Mouse (Mus musculus) B cell, adult 2 months (primary cell): ENCODE measurements around the gene Dnase2a.
A peak's percentile ranks its signal among the peaks of the same experiment; 100 is the strongest.

Experiments used
- DNase-seq, 2 experiments: peaks; one replicate each; pipeline ENCODE4 v3.0.0; 2022

Dnase2a gene

DNA sequence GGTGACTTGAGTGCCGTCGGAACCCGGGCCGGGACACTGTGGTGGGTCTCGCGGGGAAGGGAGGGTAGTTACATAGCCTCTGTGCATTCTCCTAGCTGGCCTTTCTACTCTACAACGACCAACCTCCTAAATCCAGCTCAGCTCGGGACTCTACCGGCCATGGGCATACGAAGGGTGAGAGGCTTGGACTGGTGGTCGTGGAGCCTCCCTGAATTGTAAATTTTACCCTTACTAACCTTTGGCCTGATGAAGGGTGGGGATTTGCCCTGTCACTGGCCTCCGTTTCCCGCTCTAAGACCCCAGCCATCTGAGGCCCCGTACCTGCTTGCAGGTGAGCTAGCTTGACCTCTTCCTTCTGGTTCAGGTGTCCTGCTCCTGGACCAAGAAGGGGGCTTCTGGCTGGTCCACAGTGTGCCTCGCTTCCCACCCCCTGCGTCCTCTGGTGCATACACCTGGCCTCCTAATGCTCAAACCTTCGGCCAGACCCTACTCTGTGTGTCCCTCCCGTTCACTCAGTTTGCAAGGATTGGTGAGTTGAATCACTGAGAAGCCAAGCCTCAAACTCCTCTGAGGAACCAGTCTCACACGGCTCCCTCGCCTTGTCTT is 905 bp downstream of the Dnase2a start:
- DNase-seq: no peak

DNA sequence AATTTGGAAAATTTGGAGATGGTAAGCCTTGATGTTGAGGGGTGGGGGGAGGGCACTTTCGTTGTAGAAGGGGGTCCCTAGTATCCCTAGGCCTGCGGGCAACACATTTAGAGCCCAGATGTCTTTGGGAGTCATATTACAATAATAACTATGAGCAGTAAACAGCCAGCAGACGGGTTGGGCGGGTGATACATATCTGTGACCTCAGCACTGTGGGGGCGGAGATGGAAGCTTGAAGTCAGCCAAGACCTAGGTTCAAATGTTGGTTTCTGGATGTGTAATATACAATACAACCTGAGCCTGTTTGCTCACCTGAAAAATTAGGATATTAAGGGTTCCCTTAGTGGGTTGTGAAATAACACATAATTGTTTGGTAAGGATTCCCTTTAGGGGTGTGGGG is 1.6 kb downstream of the Dnase2a start:
- DNase-seq: no peak

DNA sequence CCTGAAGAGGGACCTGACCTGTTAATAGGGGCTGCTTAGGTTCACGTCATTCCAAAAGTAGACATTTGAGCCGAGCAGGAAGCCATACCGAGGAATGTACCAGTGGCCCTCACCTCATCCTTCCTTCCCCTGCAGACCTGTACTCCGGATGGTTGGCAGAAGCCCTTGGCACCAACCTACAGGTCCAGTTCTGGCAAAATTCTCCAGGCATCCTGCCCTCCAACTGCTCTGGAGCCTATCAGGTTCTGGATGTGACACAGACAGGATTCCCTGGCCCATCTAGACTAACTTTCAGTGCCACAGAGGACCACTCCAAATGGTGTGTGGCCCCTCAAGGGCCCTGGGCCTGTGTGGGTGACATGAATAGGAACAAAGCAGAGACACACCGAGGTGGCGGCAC is 2.2 kb downstream of the Dnase2a start:
- no peak for DNase-seq

DNA sequence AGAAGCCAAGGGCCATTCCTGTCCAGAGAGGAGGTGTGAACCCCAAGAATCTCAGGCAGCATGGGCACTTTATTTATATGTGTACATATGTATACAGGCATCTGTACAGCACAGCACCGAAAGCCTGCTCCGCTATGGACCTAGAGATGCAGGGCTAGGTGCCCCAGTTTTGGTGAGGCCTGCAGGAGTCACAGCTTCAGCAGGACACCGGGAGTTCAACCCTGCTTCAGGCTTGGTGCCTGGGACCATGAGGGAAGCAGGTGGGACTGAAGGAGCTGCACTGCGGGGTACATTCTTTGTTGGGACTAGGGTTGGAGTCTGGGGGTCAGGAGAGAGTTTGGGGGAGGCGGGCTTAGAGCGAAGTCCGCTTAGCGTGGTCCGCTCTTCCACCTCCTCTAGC is 3.5 kb downstream of the Dnase2a start:
- DNase-seq: no peak

DNA sequence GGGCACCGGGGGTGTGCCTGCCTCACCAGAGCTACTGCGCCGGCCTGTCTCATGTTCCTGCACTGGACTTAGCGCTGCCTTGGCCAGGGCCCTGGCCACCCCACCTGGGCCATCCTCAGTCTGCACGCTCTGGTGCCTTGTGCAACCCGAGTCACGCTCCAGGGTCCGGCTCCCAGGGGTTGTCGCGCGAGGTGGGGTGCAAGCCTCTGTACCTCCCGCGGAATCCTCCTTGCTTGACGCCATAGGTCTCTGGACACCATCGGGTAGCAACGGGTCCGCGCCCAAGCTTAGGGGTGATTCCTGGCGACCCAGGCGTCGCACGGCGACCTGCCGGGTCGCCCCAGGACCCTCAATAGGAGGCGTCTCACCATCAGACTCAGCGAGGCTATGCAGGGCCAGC is 4.0 kb downstream of the Dnase2a start:
- no peak for DNase-seq

DNA sequence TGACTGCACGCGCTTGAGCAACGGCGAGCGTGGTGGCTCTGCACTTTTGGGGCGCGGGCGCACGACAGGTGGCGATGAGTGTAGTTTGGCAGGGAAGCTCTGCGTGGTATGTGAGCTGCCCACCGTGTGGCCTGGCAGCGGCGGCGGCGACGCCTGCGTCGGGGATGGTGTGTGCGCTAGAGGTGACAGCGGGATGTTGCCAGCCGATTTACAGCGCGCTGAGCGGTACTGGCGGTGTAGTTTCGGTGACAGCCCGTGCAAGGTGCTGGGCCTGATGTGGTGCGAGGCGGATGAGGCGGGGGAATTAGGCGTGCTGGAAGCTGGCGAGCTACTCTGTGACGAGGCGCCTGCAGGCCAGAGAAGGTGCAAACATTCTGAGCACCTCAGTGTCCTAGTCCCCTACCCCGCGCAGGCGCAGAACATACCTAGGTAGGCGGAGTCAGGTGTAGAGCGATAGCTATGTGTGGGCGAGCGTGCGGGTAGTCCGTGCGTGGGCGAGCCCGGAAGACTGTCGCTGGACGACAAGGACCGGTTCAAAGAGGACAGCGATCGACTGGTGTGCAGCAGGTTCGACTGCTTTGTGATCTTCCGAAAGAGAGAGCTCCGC is 4.6 kb downstream of the Dnase2a start:
- peak; percentile 89 for DNase-seq

DNA sequence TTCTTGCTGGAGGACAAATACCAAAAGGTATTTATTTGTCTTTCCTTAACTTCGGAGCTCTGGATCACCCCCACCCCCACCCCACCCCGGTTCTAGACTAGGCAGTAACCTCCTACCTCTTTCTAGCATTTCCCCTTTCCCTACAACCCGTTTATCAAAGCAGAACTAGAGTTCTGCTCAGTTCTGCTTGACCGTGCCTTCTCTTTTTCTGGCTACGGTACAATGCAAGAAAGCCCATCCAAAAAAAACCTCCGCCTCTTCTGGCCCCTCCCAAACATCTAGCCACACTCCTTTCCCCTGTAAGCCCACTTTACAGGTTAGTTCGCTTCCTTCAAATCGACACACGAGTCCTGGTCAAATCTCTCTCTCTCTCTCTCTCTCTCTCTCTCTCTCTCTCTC is 5.1 kb downstream of the Dnase2a start:
- peak in 1 of 2 experiments; percentile 61 for DNase-seq

DNA sequence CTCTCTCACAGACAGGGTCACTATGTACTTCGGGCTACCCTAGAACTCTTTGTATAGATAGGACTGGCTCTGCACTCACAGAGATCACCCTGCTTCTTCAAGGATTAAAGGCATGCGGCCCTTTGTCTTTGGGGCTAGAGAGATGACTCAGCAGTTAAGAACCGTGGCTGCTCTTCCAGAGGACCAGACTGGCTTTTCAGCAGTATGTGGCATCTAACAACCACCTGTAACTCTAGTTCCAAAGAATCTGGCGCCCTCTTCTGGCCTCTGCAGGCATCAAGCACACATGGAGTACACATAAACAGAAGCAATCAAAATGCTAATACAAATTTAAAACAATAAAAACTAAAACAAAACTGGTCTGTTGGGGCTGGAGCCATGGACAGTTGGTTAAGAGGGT is 5.6 kb downstream of the Dnase2a start:
- DNase-seq: peak; percentile 80 to 82

DNA sequence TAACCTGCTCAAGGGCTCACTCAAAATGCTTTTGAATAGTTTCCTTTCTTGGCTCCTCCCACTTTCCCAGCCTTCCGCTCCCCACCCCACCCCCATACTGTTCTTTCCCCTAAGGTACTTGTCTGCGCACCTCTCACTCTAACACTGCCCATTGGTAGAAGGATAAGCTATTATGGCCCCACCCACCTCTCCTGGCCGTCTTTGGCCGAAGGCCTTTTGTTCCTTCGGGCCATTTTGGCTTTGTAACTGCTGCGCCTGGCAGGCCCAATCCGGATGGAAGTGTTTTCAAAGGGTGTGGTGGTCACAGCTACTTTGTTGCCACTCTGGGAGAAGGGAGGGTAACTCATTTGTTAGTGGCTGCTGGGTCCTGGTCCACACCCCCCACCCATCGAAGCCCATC is 6.9 kb downstream of the Dnase2a start:
- no peak for DNase-seq

DNA sequence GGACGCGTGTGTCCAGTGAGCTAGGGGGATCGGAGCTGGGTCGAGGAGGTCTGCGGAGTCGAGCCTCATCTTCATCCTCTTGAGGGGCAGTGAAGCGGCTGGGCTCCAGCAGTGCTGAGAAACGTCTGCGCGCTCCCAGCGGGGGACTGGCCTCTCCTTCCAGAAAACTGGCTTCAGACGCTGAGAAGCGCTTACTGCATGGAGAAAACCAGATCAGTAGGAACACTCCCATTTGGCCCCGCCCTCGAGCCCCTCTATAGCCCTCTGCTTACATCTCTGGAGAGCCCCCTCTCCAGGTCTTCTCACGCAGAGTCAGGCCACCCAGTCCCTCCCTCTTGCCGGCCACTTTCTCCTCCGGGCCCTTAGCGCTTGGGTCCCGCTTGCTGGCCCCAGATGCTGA is 9.4 kb downstream of the Dnase2a start:
- no peak for DNase-seq

DNA sequence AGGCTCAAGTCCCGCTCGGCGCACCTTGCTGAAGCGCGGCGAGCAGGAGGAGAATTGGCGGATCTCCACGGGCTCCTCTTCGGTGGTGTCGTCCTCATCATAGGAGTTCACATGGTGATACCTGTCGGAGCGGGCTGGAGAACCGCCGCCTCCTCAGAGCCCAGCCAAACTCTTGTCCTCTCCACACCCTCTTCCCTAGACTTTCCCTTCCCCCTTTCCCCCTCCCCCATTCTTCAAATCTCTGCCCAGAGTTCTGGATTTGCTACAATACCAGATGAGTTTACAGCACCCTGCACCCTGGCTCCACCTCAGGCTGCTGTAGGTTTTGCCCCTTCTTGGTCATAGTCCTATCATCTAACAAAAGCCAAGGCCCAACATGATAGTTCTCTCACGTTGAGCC is 10.3 kb downstream of the Dnase2a start:
- no peak for DNase-seq

DNA sequence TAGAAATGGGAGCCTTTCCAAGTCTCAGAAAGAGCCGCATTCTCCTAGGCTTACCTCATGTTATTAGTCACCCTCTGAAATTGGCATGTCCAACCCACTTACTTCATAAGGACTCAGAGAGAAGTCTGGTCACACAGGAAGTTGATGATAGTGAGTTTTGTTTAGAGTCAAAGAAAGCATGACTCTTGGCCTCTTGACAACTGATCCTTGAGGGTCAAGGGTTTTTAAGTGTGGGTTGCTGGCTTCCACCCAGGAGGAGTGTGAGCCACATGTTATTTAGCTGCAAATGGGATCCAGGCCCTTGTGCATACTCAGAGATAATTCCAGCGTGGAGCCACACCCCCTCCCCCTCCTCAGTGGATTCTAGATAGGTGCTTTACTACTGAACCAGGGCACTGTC is 13.2 kb downstream of the Dnase2a start:
- no peak for DNase-seq

DNA sequence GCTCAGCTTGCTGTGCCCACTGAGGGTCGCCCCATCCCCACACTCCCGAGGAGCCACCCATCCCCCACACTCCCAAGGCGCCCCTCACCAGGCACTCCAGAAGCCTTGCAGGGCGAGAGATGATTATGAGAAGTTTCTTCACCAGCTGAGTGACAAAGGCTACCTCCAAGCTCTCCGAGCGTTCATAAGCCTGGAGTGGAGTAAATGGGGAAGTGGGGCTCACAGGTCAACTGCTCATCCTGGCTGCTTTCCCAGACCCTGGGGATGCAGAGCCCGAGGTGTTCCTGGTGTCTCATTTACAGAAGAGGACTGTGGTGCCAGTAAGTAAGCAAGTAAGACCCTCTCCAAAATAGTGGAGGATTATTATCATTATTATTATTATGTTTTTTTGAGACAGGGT is 17.2 kb downstream of the Dnase2a start:
- no peak for DNase-seq

DNA sequence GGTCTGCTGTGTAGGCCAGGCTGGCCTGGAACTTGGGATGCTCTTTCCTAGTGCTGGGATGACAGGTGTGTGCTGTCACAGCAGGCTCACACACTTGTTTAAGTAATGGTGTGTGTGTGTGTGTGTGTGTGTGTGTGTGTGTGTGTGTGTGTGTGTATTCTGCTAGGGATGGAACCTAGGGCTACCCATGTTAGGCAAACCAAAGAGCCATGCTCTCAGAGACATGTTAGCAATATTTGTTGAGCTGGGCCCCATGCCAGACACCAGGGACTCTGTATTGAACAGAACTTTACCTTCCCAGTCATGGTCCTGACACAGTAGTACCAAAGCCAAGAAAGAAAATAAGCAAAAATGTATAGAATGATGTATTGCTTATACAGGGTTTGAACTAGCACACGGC is 19.2 kb downstream of the Dnase2a start:
- DNase-seq: no peak

DNA sequence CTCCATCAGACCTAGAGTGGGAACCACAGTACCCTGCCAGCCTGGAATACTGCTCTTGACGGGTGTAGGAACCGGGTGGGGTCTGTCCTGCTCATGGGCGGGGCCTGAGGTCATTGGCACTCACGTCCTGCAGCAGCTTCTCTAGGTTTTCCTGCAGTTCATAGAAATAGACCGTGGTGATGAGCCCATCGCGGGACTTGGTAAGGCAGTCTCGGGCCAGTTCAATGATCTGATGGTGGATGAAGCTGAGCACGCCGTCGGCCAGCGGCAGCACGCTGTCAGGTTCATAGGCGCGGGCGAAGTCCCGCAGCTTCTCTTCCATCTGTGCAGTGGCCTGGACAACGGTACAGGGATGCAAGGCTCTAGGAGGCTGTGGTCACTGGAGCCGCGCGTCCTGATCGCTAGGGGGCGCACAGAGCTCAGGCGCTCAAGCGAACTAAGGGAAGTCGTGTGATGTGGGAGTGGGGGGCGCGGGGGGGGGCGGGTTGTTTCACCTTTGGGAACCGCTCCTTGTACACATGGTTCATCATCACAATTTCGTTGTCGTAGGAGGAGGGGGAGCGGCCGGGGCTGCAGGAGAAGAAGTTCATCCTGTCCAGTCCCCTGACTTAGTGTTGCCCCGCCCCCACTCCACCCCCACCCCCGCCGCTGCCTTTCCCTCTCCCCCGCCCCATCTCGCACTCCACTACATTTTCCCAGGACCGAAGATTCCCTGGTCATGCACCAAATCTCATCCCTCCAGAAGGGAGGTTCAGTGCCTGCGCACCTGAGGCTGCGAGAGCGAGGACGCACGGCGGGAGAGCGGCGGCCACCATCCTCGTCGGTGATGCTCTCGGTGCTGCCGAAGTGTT is 20.3 kb downstream of the Dnase2a start:
- peak; percentile 70 to 71 for DNase-seq

DNA sequence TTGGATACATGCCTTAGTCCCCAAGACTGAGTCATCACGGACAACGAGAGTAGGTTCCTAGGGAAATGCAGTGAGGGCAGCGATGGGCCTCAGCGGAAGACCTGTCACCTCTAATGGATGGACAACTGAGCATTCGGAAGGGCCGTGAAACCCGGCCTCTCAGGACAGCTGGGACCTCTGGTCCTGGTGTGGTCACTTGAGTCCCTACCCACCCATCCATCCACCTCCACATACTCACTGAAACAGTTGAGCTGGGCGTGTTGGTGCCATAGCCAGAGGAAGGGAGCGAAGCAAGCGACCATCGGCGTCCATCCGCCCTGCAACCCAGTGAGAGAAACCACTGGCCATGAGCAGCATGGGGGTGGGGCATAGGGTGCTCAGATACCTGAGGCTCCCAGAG is 22.2 kb downstream of the Dnase2a start:
- DNase-seq: no peak

DNA sequence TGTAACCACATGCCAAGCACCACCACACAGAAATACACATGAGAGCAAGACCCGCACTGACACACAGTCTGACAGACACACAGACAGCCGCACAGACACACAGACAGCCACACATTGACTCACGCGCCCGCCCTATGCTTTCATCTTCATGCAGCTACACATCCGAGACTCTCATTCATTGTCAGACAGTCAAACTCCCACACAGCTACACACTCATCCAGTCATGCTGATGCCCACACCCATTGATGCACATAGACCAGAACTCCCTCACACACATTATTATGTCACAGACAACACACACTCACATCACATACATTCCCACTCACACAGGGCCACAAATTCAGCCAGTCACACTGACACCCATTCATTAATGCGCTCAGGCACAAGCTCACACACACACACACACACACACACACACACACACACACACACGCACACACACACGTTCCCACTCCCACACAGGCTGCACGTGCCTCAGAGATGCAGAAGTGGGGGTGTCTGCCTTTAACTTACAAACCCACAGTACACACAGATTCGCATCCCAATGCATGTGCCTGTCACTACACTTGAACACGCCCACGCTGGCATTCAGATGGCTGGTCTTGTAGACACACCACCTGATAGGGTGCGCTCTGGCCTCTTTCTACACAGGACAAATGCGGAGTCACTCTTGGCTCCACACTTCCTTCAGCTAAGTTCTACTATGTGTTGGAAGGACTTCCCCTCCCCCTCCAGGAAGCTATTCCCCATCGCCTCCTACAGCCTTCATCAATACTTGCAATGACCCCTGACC is 25.6 kb downstream of the Dnase2a start:
- no peak for DNase-seq

DNA sequence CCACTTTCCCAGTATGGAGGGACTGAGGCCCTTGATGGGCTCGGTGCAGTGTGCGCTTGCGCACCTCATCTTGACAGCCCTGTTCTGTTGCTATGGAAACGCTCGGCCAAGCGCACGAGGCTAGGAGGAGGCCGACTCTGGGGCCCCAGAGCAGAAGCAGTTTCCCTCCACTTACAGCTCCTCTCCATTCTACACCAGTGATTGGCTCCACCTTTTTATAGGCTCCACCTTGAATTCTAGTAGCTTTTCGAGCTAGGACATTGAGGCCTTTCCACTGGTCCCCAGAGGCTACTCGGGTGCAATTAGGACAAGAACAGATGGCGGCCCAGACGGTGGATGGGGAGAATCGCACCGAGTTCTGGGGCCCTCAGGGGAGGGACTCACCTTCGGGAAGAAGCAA is 26.5 kb downstream of the Dnase2a start:
- DNase-seq: peak; percentile 35 to 40

DNA sequence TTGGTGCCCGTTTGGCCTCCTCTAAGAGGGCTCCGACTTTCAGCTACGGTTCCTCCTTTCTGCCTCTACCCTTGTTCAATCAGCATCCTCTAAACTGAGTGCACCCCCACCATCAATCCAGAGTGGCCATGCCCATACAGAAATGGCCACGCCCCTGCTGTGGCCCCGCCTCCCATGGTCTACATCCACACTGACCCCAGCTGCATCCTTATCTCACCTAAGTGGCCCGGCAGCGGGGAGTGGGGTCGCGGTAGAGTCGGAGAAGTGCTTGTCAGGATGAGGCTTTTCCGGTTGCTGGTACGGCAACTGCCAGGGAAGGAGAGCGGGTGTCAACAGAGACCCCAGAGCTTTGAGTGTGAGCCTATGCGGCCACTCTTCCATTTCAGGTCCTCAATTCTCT is 27.1 kb downstream of the Dnase2a start:
- peak in 1 of 2 experiments; percentile 31 for DNase-seq

DNA sequence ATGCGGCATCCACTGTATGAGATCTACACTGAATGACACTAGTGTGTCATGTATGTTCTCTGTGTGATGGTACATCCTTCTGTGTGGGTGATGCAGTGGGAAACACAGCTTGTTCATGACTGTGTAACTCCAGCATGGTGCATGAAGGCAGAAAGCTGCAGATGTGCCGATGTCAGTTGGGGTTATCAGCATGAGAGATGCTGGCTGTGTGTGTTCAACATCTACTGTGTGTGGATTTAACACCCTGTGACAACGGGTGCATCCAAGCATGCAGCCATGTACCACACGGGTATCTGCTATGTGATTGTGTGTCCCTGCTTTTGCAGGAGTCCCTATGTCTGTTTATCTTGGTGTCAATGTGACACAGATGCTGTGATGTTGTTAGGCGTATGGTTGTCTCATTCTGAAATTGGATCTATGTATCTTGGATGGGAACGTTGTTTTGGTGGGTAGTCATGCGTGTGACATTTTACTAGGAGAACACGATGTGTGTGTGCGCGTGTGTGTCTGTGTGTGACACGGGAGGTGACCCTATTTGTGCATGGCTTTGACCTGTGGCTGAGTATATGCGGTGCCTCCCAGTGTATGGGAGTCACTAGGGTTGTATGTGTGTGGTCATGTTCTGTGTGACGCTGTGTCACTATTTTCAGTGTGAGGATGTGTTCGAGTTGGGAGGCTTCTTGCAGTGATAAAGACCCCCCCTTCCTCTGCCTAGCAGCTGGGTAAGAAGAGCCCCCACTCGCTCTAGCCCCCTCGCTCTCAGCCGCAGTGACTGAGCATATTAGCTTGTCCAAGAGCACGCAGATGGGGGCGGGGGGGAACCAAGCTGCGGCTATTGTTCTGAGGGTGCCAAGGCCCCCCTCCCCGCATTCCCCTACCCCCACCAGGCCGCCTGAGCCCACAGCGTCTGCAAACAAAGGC is 27.9 kb downstream of the Dnase2a start:
- DNase-seq: peak in 1 of 2 experiments; percentile 15

DNA sequence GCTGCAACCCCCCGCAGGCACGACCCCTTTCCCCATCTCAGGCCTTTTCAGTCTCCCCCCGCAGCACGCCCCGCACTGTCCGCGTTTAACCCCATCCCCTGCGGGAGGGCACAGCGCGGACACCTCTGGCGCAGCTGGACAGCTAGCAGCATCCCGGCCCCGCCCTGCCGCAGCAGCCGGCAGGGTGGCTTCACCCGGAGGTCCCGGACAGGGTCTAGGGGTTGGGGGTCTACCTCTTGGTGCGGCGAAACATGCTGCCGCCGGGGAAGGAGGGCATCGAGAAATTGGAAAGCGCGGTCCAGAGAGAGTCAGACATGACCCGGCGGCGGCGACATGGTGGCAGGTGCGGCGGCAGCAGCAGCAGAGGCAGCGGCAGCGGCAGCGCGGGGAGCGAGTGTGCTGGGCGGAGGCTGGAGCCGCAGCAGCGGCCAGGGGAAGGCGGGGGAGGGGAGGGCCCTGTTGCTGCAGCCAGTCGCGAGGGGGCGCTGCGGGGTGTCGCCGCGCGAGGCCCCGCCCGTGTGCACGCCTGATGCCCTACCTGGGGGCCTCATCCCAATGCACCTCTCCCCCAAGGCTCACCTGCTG is 28.7 kb downstream of the Dnase2a start, which contains the start of gene Mast1:
TSS of gene Mast1 (minus strand) at position 398 of the 585 bp plus-strand sequence.
- peak; percentile 84 to 86 for DNase-seq
